Mouse (Mus musculus) liver, embryonic 16.5 days (tissue): ENCODE measurements around the gene Nsg2. TPM values are rescaled to one million over a fixed set of nuclear protein-coding genes. Genes with fewer than 3 reads are reported as not detected.

ENCODE experiments used
- ATAC-seq: fragments of 200-750 bp; cut with Nextera tagmentation; 2 replicates; pipeline ENCODE4 v1.8.0; 2017; ENCODE audit warnings: low read depth, mild to moderate bottlenecking, moderate number of reproducible peaks, moderate library complexity
- H3K27ac ChIP-seq: fragments of 300-500 bp; sonication (generic); 2 replicates; pipeline ENCODE4 v1.5.1; 2014; ENCODE audit warnings: mild to moderate bottlenecking, low read length
- H3K27me3 ChIP-seq: fragments of 300-500 bp; sonication (generic); 2 replicates; pipeline ENCODE4 v1.6.1; 2014; ENCODE audit warnings: low read depth, low read length, mixed read lengths; ENCODE audit not compliant: control insufficient read depth, insufficient read depth
- H3K36me3 ChIP-seq: fragments of 300-500 bp; sonication (generic); 2 replicates; pipeline ENCODE4 v1.6.1; 2014; ENCODE audit warnings: mild to moderate bottlenecking; ENCODE audit not compliant: control insufficient read depth, insufficient read depth
- H3K4me1 ChIP-seq: fragments of 300-500 bp; sonication (generic); 2 replicates; pipeline ENCODE4 v1.6.1; 2014; ENCODE audit warnings: low read depth, low read length, mixed read lengths; ENCODE audit not compliant: control insufficient read depth
- H3K4me2 ChIP-seq: fragments of 300-500 bp; sonication (generic); 2 replicates; pipeline ENCODE4 v1.6.1; 2014; ENCODE audit warnings: low read depth, low read length, mixed read lengths
- H3K4me3 ChIP-seq: fragments of 300-500 bp; sonication (generic); 2 replicates; pipeline ENCODE4 v1.5.1; 2014; ENCODE audit warnings: low read depth, mild to moderate bottlenecking, low read length
- H3K9ac ChIP-seq: fragments of 300-500 bp; sonication (generic); 2 replicates; pipeline ENCODE4 v1.6.1; 2014; ENCODE audit warnings: low read depth, low read length
- H3K9me3 ChIP-seq: fragments of 300-500 bp; sonication (generic); replicated peaks from 2 replicates; pipeline ENCODE4 v1.6.1; 2016; ENCODE audit warnings: low read length; ENCODE audit not compliant: control insufficient read depth
- WGBS: fragments of 180-500 bp; shearing (Covaris S2); extraction: QIAGEN DNeasy Blood & Tissue Kit; methylation state at CpG from one replicate; pipeline ENCODE4 v1.1.7; 2014; ENCODE audit not compliant: insufficient replicate concordance; 5-methylcytosine and 5-hydroxymethylcytosine counted together
- polyA plus RNA-seq: library from polyadenylated mRNA; unstranded; fragments of >200 nt; fragmentation: Nextera tagmentation; extraction: Ambion mirVana; gene quantifications from 2 replicates; pipeline ENCODE4 v1.2.1, GENCODE M21; 2015

Gene Nsg2
- polyA plus RNA-seq, 1 experiment from 2014 or later = 0.19 TPM

GRCm38 (mm10) chr11:32106647-32106985, 106.4 kb downstream of the Nsg2 start:
- Histone ChIP-seq H3K27me3 (peaks cover 2% of the 10 kb centered on the region; the same call in 1 of the 2 replicates), H3K36me3 (no peaks in the 10 kb centered on the region), H3K9ac (no peak overlapping the region), H3K4me3 (no peak overlapping the region), H3K4me1 (no peaks in the 10 kb centered on the region), H3K9me3 (no peaks in the 10 kb centered on the region), H3K27ac (no peak overlapping the region), H3K4me2 (no peak overlapping the region)
- ATAC-seq = no peak
- WGBS = 67% methylated on average over 4 of the region's 4 CpGs

- Histone ChIP-seq H3K4me2 (no peak overlapping the region), H3K4me1 (no peaks in the 10 kb centered on the region), H3K36me3 (no peaks in the 10 kb centered on the region), H3K9me3 (no peaks in the 10 kb centered on the region), H3K4me3 (no peak overlapping the region), H3K9ac (no peak overlapping the region), H3K27me3 (no peaks in the 10 kb centered on the region), H3K27ac (no peak overlapping the region)
- no peak for ATAC-seq
- WGBS = 57% methylated on average over 8 of the region's 8 CpGs
Measured at GRCm38 (mm10) chr11:32108441-32108840, 108.2 kb downstream of the Nsg2 start.

Other genes starting within 250 kb of the Nsg2 start
- 20.8 and 21.0 TPM in 2 replicates for gene Cpeb4, start 128.3 kb upstream of the Nsg2 start, polyA plus RNA-seq
- not detected in 2 replicates for gene 4930524B15Rik, start 34.9 kb upstream of the Nsg2 start, polyA plus RNA-seq
- gene Il9r, start 199.8 kb downstream of the Nsg2 start, polyA plus RNA-seq = not detected in 2 replicates
- 58.1 and 63.4 TPM in 2 replicates for gene Snrnp25, start 205.0 kb downstream of the Nsg2 start, polyA plus RNA-seq
- gene Rhbdf1, start 221.8 kb downstream of the Nsg2 start, polyA plus RNA-seq = 5.8 and 6.5 TPM in 2 replicates
- 18.5 and 19.6 TPM in 2 replicates for gene Mpg, start 226.0 kb downstream of the Nsg2 start, polyA plus RNA-seq